Mouse (Mus musculus) embryonic facial prominence, embryonic 10.5 days (tissue): ENCODE measurements around the gene Exd2. TPM values are rescaled to one million over a fixed set of nuclear protein-coding genes. Genes with fewer than 3 reads are reported as not detected.

Experiments
- DNase-seq: peaks from one replicate; pipeline ENCODE4 v3.0.0-alpha.2; 2017; ENCODE audit warnings: low spot score
- H3K27ac ChIP-seq: fragments of 300-500 bp; sonication (generic); replicated peaks from 2 replicates; pipeline ENCODE4 v1.5.1; 2016; ENCODE audit warnings: mild to moderate bottlenecking
- H3K27me3 ChIP-seq: fragments of 300-500 bp; sonication (generic); replicated peaks from 2 replicates; pipeline ENCODE4 v1.6.1; 2016; ENCODE audit warnings: low read depth, mild to moderate bottlenecking; ENCODE audit not compliant: poor library complexity, severe bottlenecking
- H3K36me3 ChIP-seq: fragments of 300-500 bp; sonication (generic); replicated peaks from 2 replicates; pipeline ENCODE4 v1.6.1; 2016; ENCODE audit warnings: mild to moderate bottlenecking, moderate library complexity
- H3K4me1 ChIP-seq: fragments of 300-500 bp; sonication (generic); 2 replicates; pipeline ENCODE4 v1.6.1; 2016
- H3K4me3 ChIP-seq: fragments of 300-500 bp; sonication (generic); 2 replicates; pipeline ENCODE4 v1.5.1; 2016; ENCODE audit warnings: mild to moderate bottlenecking, moderate library complexity
- H3K9me3 ChIP-seq: fragments of 300-500 bp; sonication (generic); 2 replicates; pipeline ENCODE4 v1.6.1; 2016; ENCODE audit warnings: mild to moderate bottlenecking
- WGBS: fragments of 180-500 bp; shearing (Covaris S2); methylation state at CpG from one replicate; pipeline ENCODE4 v1.1.7; 2016; 5-methylcytosine and 5-hydroxymethylcytosine counted together
- polyA plus RNA-seq: library from polyadenylated mRNA; unstranded; fragments of >200 nt; fragmentation: Nextera tagmentation; extraction: Ambion mirVana; gene quantifications from 2 replicates; pipeline ENCODE4 v1.2.1, GENCODE M21; 2016

Gene Exd2
- polyA plus RNA-seq, 1 experiment from 2014 or later = 30.8 TPM

DNA sequence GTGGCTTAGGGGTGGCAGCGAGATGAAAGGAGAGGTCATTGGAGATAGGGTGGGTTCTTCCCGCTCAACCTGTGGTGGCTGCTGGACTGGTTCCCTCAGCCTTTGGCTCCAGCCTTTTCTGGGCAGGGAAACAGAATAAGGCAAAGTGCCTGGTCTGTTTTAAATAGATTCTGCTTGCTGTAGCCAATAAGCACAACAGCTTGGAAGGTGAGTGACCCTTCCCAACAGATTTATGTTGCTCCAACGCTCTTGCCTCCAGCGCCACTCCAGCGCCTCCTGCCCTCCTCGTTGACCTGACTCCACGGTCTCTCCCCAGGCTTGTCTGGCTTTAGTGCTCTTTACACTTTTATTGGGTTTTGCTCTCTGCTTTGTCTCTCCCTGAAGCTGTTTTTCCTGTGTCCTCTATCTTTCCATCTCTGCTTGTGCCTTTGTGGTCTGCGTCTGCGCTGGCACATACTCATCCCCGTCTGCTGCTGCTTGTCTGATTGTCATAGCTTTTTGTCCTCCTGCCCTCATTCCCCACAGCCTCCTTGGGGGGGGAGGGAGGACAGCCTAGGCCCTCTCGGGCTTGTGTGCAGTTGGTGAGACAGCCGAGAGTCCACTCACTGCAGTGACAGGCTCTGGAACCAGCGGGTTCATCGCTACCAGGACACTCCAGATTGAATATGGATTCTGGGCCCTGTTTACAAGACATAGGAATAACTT lies 44.3 kb downstream of the Exd2 start:
- Histone ChIP-seq H3K9me3 (no peaks in the 10 kb centered on the region), H3K27ac (0 out of 2 replicates have a peak overlapping the region, but pooled peaks have one; percentile 7), H3K4me1 (peaks cover 23% of the 10 kb centered on the region), H3K27me3 (no peaks in the 10 kb centered on the region), H3K36me3 (no peaks in the 10 kb centered on the region), H3K4me3 (no peak overlapping the region)
- no peak for DNase-seq
- WGBS = 57% methylated on average over 14 of the region's 14 CpGs

GRCm38 (mm10) chr12:80517977-80518376 lies 55.1 kb downstream of the Exd2 start, which contains the start of gene Galnt16:
Gene Galnt16, plus strand, starts transcription at chr12:80518277.
- Histone ChIP-seq H3K4me3 (peak within 1 kb of the TSS; percentile 82), H3K4me1 (peaks cover 43% of the 10 kb centered on the region), H3K36me3 (no peaks in the 10 kb centered on the region), H3K27ac (peak within 1 kb of the TSS; percentile 87), H3K9me3 (no peaks in the 10 kb centered on the region), H3K27me3 (peaks cover 85% of the 10 kb centered on the region)
- no peak for DNase-seq
- 4% methylated on average over 14 of the region's 14 CpGs for WGBS

- under 1% methylated on average over 25 of the region's 25 CpGs for WGBS
- Histone ChIP-seq H3K4me3 (peak overlapping the region; percentile 82), H3K4me1 (peaks cover 45% of the 10 kb centered on the region), H3K36me3 (no peaks in the 10 kb centered on the region), H3K27me3 (peaks cover 85% of the 10 kb centered on the region), H3K9me3 (no peaks in the 10 kb centered on the region), H3K27ac (peak overlapping the region; percentile 87)
- DNase-seq = peak; percentile 74
Measured at GRCm38 (mm10) chr12:80518393-80518756, 55.5 kb downstream of the Exd2 start.

- peak overlapping the region; percentile 87 for H3K27ac ChIP-seq
- peaks cover 51% of the 10 kb centered on the region for H3K4me1 ChIP-seq
- no peaks in the 10 kb centered on the region for H3K9me3 ChIP-seq
- H3K36me3 ChIP-seq = no peaks in the 10 kb centered on the region
- H3K4me3 ChIP-seq = peak overlapping the region; percentile 82
- peak; percentile 79 for DNase-seq
- H3K27me3 ChIP-seq = peaks cover 85% of the 10 kb centered on the region
- under 1% methylated on average over 90 of the region's 90 CpGs for WGBS
Measured at GRCm38 (mm10) chr12:80518757-80519620, 56.1 kb downstream of the Exd2 start.

- Histone ChIP-seq H3K27ac (peak overlapping the region; percentile 87), H3K36me3 (no peaks in the 10 kb centered on the region), H3K4me1 (peaks cover 57% of the 10 kb centered on the region), H3K4me3 (peak overlapping the region; percentile 82), H3K9me3 (no peaks in the 10 kb centered on the region), H3K27me3 (peaks cover 80% of the 10 kb centered on the region)
- peak; percentile 78 for DNase-seq
- WGBS = 1% methylated on average over 43 of the region's 43 CpGs
Measured at GRCm38 (mm10) chr12:80519621-80520332, 56.9 kb downstream of the Exd2 start.

DNA sequence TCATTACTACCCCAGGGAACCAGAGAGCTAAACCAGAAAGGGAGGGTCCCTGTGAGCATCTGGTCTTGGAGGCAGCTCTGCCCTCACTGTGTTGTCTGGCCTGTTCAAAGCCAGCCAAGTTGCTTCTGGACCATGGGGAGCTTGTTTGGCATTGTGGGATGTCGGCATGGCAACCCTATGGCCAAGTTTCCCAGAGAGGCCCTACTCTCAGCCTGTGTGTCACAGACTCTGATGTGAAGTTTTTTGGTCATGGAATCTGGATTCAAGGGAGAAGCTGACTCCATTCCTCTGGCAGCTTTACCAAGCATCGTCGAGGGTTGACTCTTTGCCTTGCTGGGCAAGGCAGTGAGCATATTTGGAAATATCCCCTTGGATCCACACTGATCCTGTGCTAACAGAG lies 59.1 kb downstream of the Exd2 start:
- no peak for DNase-seq
- H3K36me3 ChIP-seq = no peaks in the 10 kb centered on the region
- WGBS = 70% methylated on average over 3 of the region's 3 CpGs
- H3K4me3 ChIP-seq = no peak overlapping the region
- H3K4me1 ChIP-seq = peaks cover 71% of the 10 kb centered on the region
- no peaks in the 10 kb centered on the region for H3K9me3 ChIP-seq
- H3K27me3 ChIP-seq = peaks cover 57% of the 10 kb centered on the region
- 0 out of 2 replicates have a peak overlapping the region, but pooled peaks have one; percentile 7 for H3K27ac ChIP-seq

- H3K27ac ChIP-seq = peak overlapping the region; percentile 2; the same call in 1 of the 2 replicates
- H3K4me3 ChIP-seq = 0 out of 2 replicates have a peak overlapping the region, but pooled peaks have one; percentile 17
- H3K4me1 ChIP-seq = peaks cover 68% of the 10 kb centered on the region
- H3K27me3 ChIP-seq = peaks cover 33% of the 10 kb centered on the region
- WGBS = 20% methylated on average over 12 of the region's 12 CpGs
- no peaks in the 10 kb centered on the region for H3K9me3 ChIP-seq
- DNase-seq = peak; percentile 78
- no peaks in the 10 kb centered on the region for H3K36me3 ChIP-seq
Measured at GRCm38 (mm10) chr12:80524276-80524921, 61.5 kb downstream of the Exd2 start.

DNA sequence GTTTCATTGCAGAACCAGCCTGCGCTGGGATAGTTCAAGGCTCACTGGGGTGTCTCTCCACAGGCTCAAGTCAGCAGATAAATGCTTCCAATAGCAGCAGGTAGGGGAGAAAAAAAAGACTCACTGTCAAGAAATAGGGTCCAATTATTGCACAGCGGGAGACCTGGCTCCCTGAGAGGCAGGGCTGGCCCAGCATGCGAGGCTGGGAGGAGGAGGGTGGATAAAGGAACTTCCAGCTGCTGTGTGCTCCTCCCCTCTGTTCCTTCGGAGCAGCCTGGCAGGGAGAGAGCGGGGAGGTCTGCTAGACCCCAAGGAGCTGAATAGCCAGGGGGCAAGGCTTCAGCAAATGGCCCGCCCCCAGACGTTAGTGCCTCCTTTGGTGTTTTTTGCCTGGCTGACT lies 62.6 kb downstream of the Exd2 start:
- 8% methylated on average over 7 of the region's 7 CpGs for WGBS

DNA sequence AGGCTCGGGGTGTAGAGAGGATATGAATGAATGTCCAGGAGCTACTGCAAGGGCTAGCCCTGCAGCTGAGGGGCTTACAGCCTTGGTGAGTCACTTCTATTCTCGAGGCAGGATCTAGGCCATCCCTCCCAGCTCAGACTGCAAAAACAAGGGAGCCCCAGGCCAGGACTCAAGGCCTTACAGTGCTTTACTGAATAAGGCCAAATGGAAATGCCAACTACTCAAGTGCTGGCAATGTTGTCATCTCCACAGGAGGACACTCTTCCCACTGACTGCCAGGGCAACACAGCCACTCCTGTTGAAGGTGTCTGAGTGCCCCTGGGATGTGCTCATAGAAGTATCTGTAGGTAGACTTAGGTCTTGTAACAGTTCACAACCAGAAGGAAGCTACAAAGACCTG lies 63.6 kb downstream of the Exd2 start:
- Histone ChIP-seq H3K4me1 (peaks cover 47% of the 10 kb centered on the region), H3K27ac (no peak overlapping the region), H3K36me3 (no peaks in the 10 kb centered on the region), H3K9me3 (no peaks in the 10 kb centered on the region), H3K27me3 (peaks cover 12% of the 10 kb centered on the region), H3K4me3 (no peak overlapping the region)
- no peak for DNase-seq
- 75% methylated on average over 2 of the region's 2 CpGs for WGBS

More for the DNA sequence above, 62.6 kb downstream of the Exd2 start:
- H3K36me3 ChIP-seq = no peaks in the 10 kb centered on the region
- H3K4me1 ChIP-seq = peaks cover 57% of the 10 kb centered on the region
- H3K27ac ChIP-seq = no peak overlapping the region
- peaks cover 22% of the 10 kb centered on the region for H3K27me3 ChIP-seq
- no peak overlapping the region for H3K4me3 ChIP-seq
- DNase-seq = peak; percentile 44
- no peaks in the 10 kb centered on the region for H3K9me3 ChIP-seq

DNA sequence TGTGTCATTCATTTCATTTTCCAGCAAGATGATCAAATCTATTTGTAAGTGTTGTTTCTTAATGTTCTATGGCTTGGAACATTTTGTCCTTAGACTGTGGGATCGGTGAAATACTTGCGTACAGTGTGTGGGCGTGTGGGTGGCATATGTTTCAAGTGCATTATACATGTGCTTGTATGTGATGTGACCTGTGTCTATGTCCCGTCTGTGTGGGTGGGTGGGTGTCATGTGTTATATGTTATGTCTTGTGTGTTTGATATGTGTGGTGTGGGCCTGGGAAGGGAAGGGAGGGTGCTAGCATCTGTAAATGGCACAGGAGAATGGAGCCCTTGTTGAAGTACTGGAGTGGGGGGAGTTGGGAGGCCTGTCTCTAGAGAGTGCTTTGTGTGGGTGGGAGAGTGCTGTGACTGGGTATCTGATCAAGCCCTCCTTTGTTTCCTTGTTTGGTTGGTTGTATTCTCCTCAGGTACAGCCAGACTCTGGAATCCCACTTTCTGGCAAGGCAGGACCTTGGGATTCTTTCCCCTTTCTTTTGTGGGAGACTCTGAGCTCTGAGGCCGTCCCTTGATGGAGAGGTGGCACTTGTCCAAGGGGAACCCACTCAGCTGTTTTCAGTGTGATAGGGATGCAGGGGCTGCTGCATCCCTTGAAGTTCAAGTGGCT lies 65.0 kb downstream of the Exd2 start:
- no peak for DNase-seq
- Histone ChIP-seq H3K9me3 (no peaks in the 10 kb centered on the region), H3K27ac (no peak overlapping the region), H3K4me3 (no peak overlapping the region), H3K27me3 (no peaks in the 10 kb centered on the region), H3K36me3 (no peaks in the 10 kb centered on the region), H3K4me1 (peaks cover 36% of the 10 kb centered on the region)
- 80% methylated on average over 5 of the region's 5 CpGs for WGBS

- WGBS = 85% methylated on average over 2 of the region's 2 CpGs
- Histone ChIP-seq H3K27me3 (no peaks in the 10 kb centered on the region), H3K4me3 (no peak overlapping the region), H3K36me3 (no peaks in the 10 kb centered on the region), H3K27ac (no peak overlapping the region), H3K4me1 (peaks cover 21% of the 10 kb centered on the region), H3K9me3 (no peaks in the 10 kb centered on the region)
- DNase-seq = no peak
Measured at GRCm38 (mm10) chr12:80530052-80530451, 67.2 kb downstream of the Exd2 start.
